In genomic region chr7:19524420-19525104, GRCm38 (mm10) we compare ENCODE assay signal across 8 mouse cellular contexts. TPM values are rescaled to one million over a fixed set of nuclear protein-coding genes. Genes with fewer than 3 reads are reported as not detected.
A peak's percentile ranks its signal among the peaks of the same experiment; 100 is the strongest.
DNase-seq lines count a peak whose midpoint lies in the region; ATAC-seq and TF ChIP-seq lines count a peak whose summit lies in the region.

No protein-coding gene starts in this region.

- no peak for ATAC-seq in liver, embryonic 14.5 days (ENCODE audit: insufficient read depth)
- no peak for ATAC-seq in cerebellum, adult (ENCODE audit: insufficient number of reproducible peaks, low FRiP score, low TSS enrichment)

- no peaks in the 10 kb centered on the region for H3K4me1 ChIP-seq in heart, adult 2 months (ENCODE audit: control insufficient read depth, insufficient read depth, low read length)
- H3K4me1 ChIP-seq in testis, adult 2 months (ENCODE audit: control insufficient read depth, insufficient read depth, low read length), result peaks cover 27% of the 10 kb centered on the region
- H3K4me1 ChIP-seq in liver, embryonic 14.5 days (replicated peaks; ENCODE audit: control insufficient read depth in 2 of 2, insufficient read depth in 2 of 2, low read length in 1 of 2), result no peaks in the 10 kb centered on the region

- no peaks in the 10 kb centered on the region for H3K9me3 ChIP-seq in liver, embryonic 14.5 days (ENCODE audit: control insufficient read depth, low read length)

- TF ChIP-seq EP300 in heart, adult 2 months (IDR thresholded peaks at IDR 0.05; ENCODE audit: insufficient read depth, low read depth, low read length), result no peak
- TF ChIP-seq EP300 in liver, embryonic 14.5 days (IDR thresholded peaks at IDR 0.05; ENCODE audit: low read depth), result no peak

- H3K4me2 ChIP-seq in liver, embryonic 14.5 days (ENCODE audit: low read depth), result peak overlapping the region; percentile 53

- no peak overlapping the region for H3K9ac ChIP-seq in heart, adult 2 months (ENCODE audit: low read depth, low read length)
- H3K9ac ChIP-seq in liver, embryonic 14.5 days (replicated peaks), result no peak overlapping the region

- peaks cover 17% of the 10 kb centered on the region for H3K27me3 ChIP-seq in heart, adult 2 months (ENCODE audit: control insufficient read depth, insufficient read depth, low read length)
- H3K27me3 ChIP-seq in testis, adult 2 months (ENCODE audit: control insufficient read depth, insufficient read depth, low read length), result no peaks in the 10 kb centered on the region
- peaks cover 58% of the 10 kb centered on the region for H3K27me3 ChIP-seq in liver, embryonic 14.5 days (ENCODE audit: control insufficient read depth, insufficient read depth, low read length)

- intact Hi-C loops in heart, adult 2 months (cut with DNase I), result no loop called here

- H3K79me2 ChIP-seq in heart, adult 2 months (replicated peaks; ENCODE audit: control insufficient read depth, insufficient read depth, low read length), result no peaks in the 10 kb centered on the region

- no peaks in the 10 kb centered on the region for H3K36me3 ChIP-seq in heart, adult 2 months (ENCODE audit: control insufficient read depth, insufficient read depth, low read length)
- no peaks in the 10 kb centered on the region for H3K36me3 ChIP-seq in testis, adult 2 months (ENCODE audit: control insufficient read depth, insufficient read depth, low read length)
- no peaks in the 10 kb centered on the region; the same call in 1 of the 2 replicates for H3K36me3 ChIP-seq in liver, embryonic 14.5 days (replicated peaks; ENCODE audit: control insufficient read depth, insufficient read depth, low read depth)

- WGBS in heart, adult 2 months, result 15% methylated on average over 24 of the region's 24 CpGs
- WGBS in liver, embryonic 14.5 days (ENCODE audit: insufficient replicate concordance), result 19% methylated on average over 24 of the region's 24 CpGs

- H3K4me3 ChIP-seq in heart, adult 2 months, result peak overlapping the region; percentile 39; the same call in 1 of the 2 replicates
- H3K4me3 ChIP-seq in testis, adult 2 months (ENCODE audit: control insufficient read depth, low read depth, low read length), result peak overlapping the region; percentile 69
- H3K4me3 ChIP-seq in liver, embryonic 14.5 days (ENCODE audit: insufficient read depth in 1 of 2, low read depth in 2 of 2, low read length in 2 of 2), result peak overlapping the region in 1 of 2 experiments; percentile 0; a peak in 1 of 4 replicates

- no peak for TF ChIP-seq CTCF in heart, adult 2 months (IDR thresholded peaks at IDR 0.05)
- TF ChIP-seq CTCF in testis, adult 2 months (IDR thresholded peaks at IDR 0.05; ENCODE audit: control insufficient read depth, insufficient read depth, insufficient replicate concordance, low read depth, low read length), result no peak
- no peak for TF ChIP-seq CTCF in liver, embryonic 14.5 days (IDR thresholded peaks at IDR 0.05; ENCODE audit: low read depth)

- no peak for TF ChIP-seq POLR2A in heart, adult 2 months (IDR thresholded peaks at IDR 0.05; ENCODE audit: insufficient read depth, low read depth, low read length)
- TF ChIP-seq POLR2A in testis, adult 2 months (IDR thresholded peaks at IDR 0.05; ENCODE audit: control insufficient read depth, low read depth, low read length), result no peak

- no peak overlapping the region for H3K27ac ChIP-seq in heart, adult 2 months
- H3K27ac ChIP-seq in testis, adult 2 months (ENCODE audit: control insufficient read depth, insufficient read depth, low read depth, low read length), result no peak overlapping the region
- H3K27ac ChIP-seq in liver, embryonic 14.5 days, result no peak overlapping the region

- no peak for DNase-seq in heart, adult 2 months
- no peak for DNase-seq in heart, adult 18-20 months
- no peak for DNase-seq in testis, postnatal 10 days (ENCODE audit: low spot score)
- DNase-seq in liver, embryonic 14.5 days (ENCODE audit: low read depth in 3 of 3, low spot score in 3 of 3), result no peak
- DNase-seq in thymus, postnatal 0 days (ENCODE audit: low spot score), result no peak
- DNase-seq in thymus, adult 18-20 months, result no peak

RNA-seq across cellular contexts. Expression of gene Nkpd1, which starts 6.9 kb away (rescaled TPM):
- total RNA-seq in heart, adult 2 months (2021), result not detected
- polyA plus RNA-seq in heart, adult 2 months (2012; rRNA removed), result 0.06 TPM in 1 of 2 replicates, not detected in the other
- under 1 TPM in 1 of 2 experiments, not detected in 1; 0.18 TPM for total RNA-seq in heart, adult 18-20 months (2021)
- polyA plus RNA-seq in testis, adult 2 months (2012; rRNA removed), result 5.6 and 6.9 TPM in 2 replicates
- polyA plus RNA-seq in liver, embryonic 14.5 days (2012; rRNA removed), result 0.01 and 0.04 TPM in 2 replicates
- polyA plus RNA-seq in liver, embryonic 14.5 days (2014; fragmentation: Nextera tagmentation; extraction: Ambion mirVana), result not detected in 2 replicates
- polyA plus RNA-seq in thymus, postnatal 0 days (2015; fragmentation: Nextera tagmentation; extraction: Ambion mirVana), result 0.24 and 0.42 TPM in 2 replicates

RNA-seq across cellular contexts. Expression of gene Trappc6a, which starts 16.4 kb away (rescaled TPM):
- 10 to 100 TPM; 32.2 to 33.5 TPM for total RNA-seq in heart, adult 2 months (2021)
- polyA plus RNA-seq in heart, adult 2 months (2012; rRNA removed), result 32.9 and 45.0 TPM in 2 replicates
- total RNA-seq in heart, adult 18-20 months (2021), result 10 to 100 TPM; 44.3 to 45.3 TPM
- 61.1 and 62.1 TPM in 2 replicates for polyA plus RNA-seq in testis, adult 2 months (2012; rRNA removed)
- polyA plus RNA-seq in liver, embryonic 14.5 days (2012; rRNA removed), result 24.1 and 28.1 TPM in 2 replicates
- polyA plus RNA-seq in liver, embryonic 14.5 days (2014; fragmentation: Nextera tagmentation; extraction: Ambion mirVana), result 40.0 and 40.2 TPM in 2 replicates
- polyA plus RNA-seq in thymus, postnatal 0 days (2015; fragmentation: Nextera tagmentation; extraction: Ambion mirVana), result 86.5 and 92.5 TPM in 2 replicates

RNA-seq across cellular contexts. Expression of gene Bloc1s3, which starts 16.4 kb away (rescaled TPM):
- total RNA-seq in heart, adult 2 months (2021), result 1 to 10 TPM; 2.2 to 2.5 TPM
- polyA plus RNA-seq in heart, adult 2 months (2012; rRNA removed), result 3.9 and 5.4 TPM in 2 replicates
- total RNA-seq in heart, adult 18-20 months (2021), result 1 to 10 TPM; 2.7 to 2.8 TPM
- 3.0 and 3.7 TPM in 2 replicates for polyA plus RNA-seq in testis, adult 2 months (2012; rRNA removed)
- 2.0 and 2.7 TPM in 2 replicates for polyA plus RNA-seq in liver, embryonic 14.5 days (2012; rRNA removed)
- polyA plus RNA-seq in liver, embryonic 14.5 days (2014; fragmentation: Nextera tagmentation; extraction: Ambion mirVana), result 0.39 and 0.56 TPM in 2 replicates
- polyA plus RNA-seq in thymus, postnatal 0 days (2015; fragmentation: Nextera tagmentation; extraction: Ambion mirVana), result 2.7 and 4.0 TPM in 2 replicates

RNA-seq across cellular contexts. Expression of gene Ppp1r37, which starts 38.3 kb away (rescaled TPM):
- 10 to 100 TPM; 58.0 to 69.5 TPM for total RNA-seq in heart, adult 2 months (2021)
- polyA plus RNA-seq in heart, adult 2 months (2012; rRNA removed), result 56.0 and 66.4 TPM in 2 replicates
- total RNA-seq in heart, adult 18-20 months (2021), result 10 to 100 TPM; 61.1 to 63.1 TPM
- polyA plus RNA-seq in testis, adult 2 months (2012; rRNA removed), result 37.3 and 48.4 TPM in 2 replicates
- 21.8 and 27.0 TPM in 2 replicates for polyA plus RNA-seq in liver, embryonic 14.5 days (2012; rRNA removed)
- 1.5 and 2.0 TPM in 2 replicates for polyA plus RNA-seq in liver, embryonic 14.5 days (2014; fragmentation: Nextera tagmentation; extraction: Ambion mirVana)
- polyA plus RNA-seq in thymus, postnatal 0 days (2015; fragmentation: Nextera tagmentation; extraction: Ambion mirVana), result 11.7 and 15.6 TPM in 2 replicates

RNA-seq across cellular contexts. Expression of gene Zfp296, which starts 52.5 kb away (rescaled TPM):
- under 1 TPM; 0.42 to 0.43 TPM for total RNA-seq in heart, adult 2 months (2021)
- 0.82 and 1.0 TPM in 2 replicates for polyA plus RNA-seq in heart, adult 2 months (2012; rRNA removed)
- total RNA-seq in heart, adult 18-20 months (2021), result under 1 TPM; 0.35 to 0.49 TPM
- 7.0 and 10.5 TPM in 2 replicates for polyA plus RNA-seq in testis, adult 2 months (2012; rRNA removed)
- polyA plus RNA-seq in liver, embryonic 14.5 days (2012; rRNA removed), result 0.66 and 0.96 TPM in 2 replicates
- 0.38 and 0.41 TPM in 2 replicates for polyA plus RNA-seq in liver, embryonic 14.5 days (2014; fragmentation: Nextera tagmentation; extraction: Ambion mirVana)
- 1.5 and 2.0 TPM in 2 replicates for polyA plus RNA-seq in thymus, postnatal 0 days (2015; fragmentation: Nextera tagmentation; extraction: Ambion mirVana)
